Mouse (Mus musculus): ENCODE data around the gene Gm45062.
"Not testable (repeated sequence)": the region's sequence is repeated elsewhere in the genome, so short reads cannot be mapped to it uniquely, and the experiment has no call there.

Gm45062 gene

GRCm38 (mm10) chr6:8506631-8507030, 247.4 kb downstream of the Gm45062 start:
- no peak for DNase-seq (ENCODE audit: low read depth, low spot score)

GRCm38 (mm10) chr6:8508883-8509536, 249.8 kb downstream of the Gm45062 start:
- DNase-seq (ENCODE audit: low read depth, low spot score): peak; percentile 99

- peak; percentile 65 for DNase-seq (ENCODE audit: low read depth, low spot score)
Measured at GRCm38 (mm10) chr6:8509551-8509950, 250.3 kb downstream of the Gm45062 start, which contains the start of gene Glcci1. Glcci1 (plus strand) TSS chr6:8509600.

GRCm38 (mm10) chr6:8509961-8510863, 251.0 kb downstream of the Gm45062 start:
- DNase-seq (ENCODE audit: low read depth, low spot score): peak; percentile 59

- DNase-seq (ENCODE audit: low read depth, low spot score): no peak
Measured at GRCm38 (mm10) chr6:8510864-8511428, 251.7 kb downstream of the Gm45062 start.

- no peak for DNase-seq (ENCODE audit: low read depth, low spot score)
Measured at GRCm38 (mm10) chr6:8511447-8511846, 252.2 kb downstream of the Gm45062 start.

- no peak for DNase-seq (ENCODE audit: low read depth, low spot score)
Measured at GRCm38 (mm10) chr6:8512416-8512815, 253.2 kb downstream of the Gm45062 start.

GRCm38 (mm10) chr6:8519687-8520086, 260.4 kb downstream of the Gm45062 start:
- no peak for DNase-seq (ENCODE audit: low read depth, low spot score)

- DNase-seq (ENCODE audit: low read depth, low spot score): no peak
Measured at GRCm38 (mm10) chr6:8521231-8521630, 262.0 kb downstream of the Gm45062 start.

GRCm38 (mm10) chr6:8524717-8525116, 265.5 kb downstream of the Gm45062 start:
- DNase-seq (ENCODE audit: low read depth, low spot score): no peak

GRCm38 (mm10) chr6:8531104-8531894, 272.0 kb downstream of the Gm45062 start:
- no peak for DNase-seq (ENCODE audit: low read depth, low spot score)

GRCm38 (mm10) chr6:8536944-8537343, 277.7 kb downstream of the Gm45062 start:
- DNase-seq (ENCODE audit: low read depth, low spot score): no peak

- not testable (repeated sequence) for DNase-seq (ENCODE audit: low read depth, low spot score)
Measured at GRCm38 (mm10) chr6:8541531-8541930, 282.3 kb downstream of the Gm45062 start.

GRCm38 (mm10) chr6:8544822-8545221, 285.6 kb downstream of the Gm45062 start:
- no peak for DNase-seq (ENCODE audit: low read depth, low spot score)

GRCm38 (mm10) chr6:8545780-8546179, 286.5 kb downstream of the Gm45062 start:
- no peak for DNase-seq (ENCODE audit: low read depth, low spot score)

- no peak for DNase-seq (ENCODE audit: low read depth, low spot score)
Measured at GRCm38 (mm10) chr6:8551155-8551554, 291.9 kb downstream of the Gm45062 start.

GRCm38 (mm10) chr6:8556849-8557571, 297.8 kb downstream of the Gm45062 start:
- DNase-seq (ENCODE audit: low read depth, low spot score): no peak

GRCm38 (mm10) chr6:8560682-8561081, 301.4 kb downstream of the Gm45062 start:
- no peak for DNase-seq (ENCODE audit: low read depth, low spot score)

GRCm38 (mm10) chr6:8582377-8582776, 323.1 kb downstream of the Gm45062 start:
- DNase-seq (ENCODE audit: low read depth, low spot score): no peak

GRCm38 (mm10) chr6:8583892-8584291, 324.6 kb downstream of the Gm45062 start:
- no peak for DNase-seq (ENCODE audit: low read depth, low spot score)

GRCm38 (mm10) chr6:8591665-8592064, 332.4 kb downstream of the Gm45062 start:
- no peak for DNase-seq (ENCODE audit: low read depth, low spot score)

All from ZHBTc4 (cell line).